Mouse (Mus musculus): ENCODE measurements around the gene Stk40.

The Stk40 gene

GRCm38 (mm10) chr4:126097711-126098253, 6.0 kb upstream of the Stk40 start:
- no peak for ATAC-seq (ENCODE audit: low TSS enrichment)

- ATAC-seq (ENCODE audit: low TSS enrichment) = no peak
Observed at GRCm38 (mm10) chr4:126099365-126099764, 4.4 kb upstream of the Stk40 start.

GRCm38 (mm10) chr4:126100764-126101163, 3.0 kb upstream of the Stk40 start:
- ATAC-seq (ENCODE audit: low TSS enrichment) = no peak

- peak; percentile 10 for ATAC-seq (ENCODE audit: low TSS enrichment)
Observed at GRCm38 (mm10) chr4:126102061-126102841, 1.5 kb upstream of the Stk40 start.

GRCm38 (mm10) chr4:126103057-126103581, 638 bp upstream of the Stk40 start:
- peak; percentile 66 for ATAC-seq (ENCODE audit: low TSS enrichment)

- no peak for ATAC-seq (ENCODE audit: low TSS enrichment)
Observed at GRCm38 (mm10) chr4:126104261-126105075, 711 bp downstream of the Stk40 start.

- ATAC-seq (ENCODE audit: low TSS enrichment) = no peak
Observed at GRCm38 (mm10) chr4:126105131-126105783, 1.5 kb downstream of the Stk40 start.

GRCm38 (mm10) chr4:126108061-126108740, 4.4 kb downstream of the Stk40 start:
- no peak for ATAC-seq (ENCODE audit: low TSS enrichment)

- ATAC-seq (ENCODE audit: low TSS enrichment) = 0 out of 2 replicates have a peak, but pooled peaks have one; percentile 7
Observed at GRCm38 (mm10) chr4:126109613-126110373, 6.0 kb downstream of the Stk40 start.

- ATAC-seq (ENCODE audit: low TSS enrichment) = peak; percentile 62
Observed at GRCm38 (mm10) chr4:126110374-126111152, 6.8 kb downstream of the Stk40 start.

GRCm38 (mm10) chr4:126111153-126111549, 7.4 kb downstream of the Stk40 start:
- ATAC-seq (ENCODE audit: low TSS enrichment) = no peak

- no peak for ATAC-seq (ENCODE audit: low TSS enrichment)
Observed at GRCm38 (mm10) chr4:126113243-126113642, 9.5 kb downstream of the Stk40 start.

- ATAC-seq (ENCODE audit: low TSS enrichment) = no peak
Observed at GRCm38 (mm10) chr4:126113943-126114342, 10.2 kb downstream of the Stk40 start.

GRCm38 (mm10) chr4:126115411-126115810, 11.7 kb downstream of the Stk40 start:
- ATAC-seq (ENCODE audit: low TSS enrichment) = no peak

- ATAC-seq (ENCODE audit: low TSS enrichment) = no peak
Observed at GRCm38 (mm10) chr4:126115871-126116521, 12.2 kb downstream of the Stk40 start.

GRCm38 (mm10) chr4:126117116-126117515, 13.4 kb downstream of the Stk40 start:
- ATAC-seq (ENCODE audit: low TSS enrichment) = no peak

- peak; percentile 80 for ATAC-seq (ENCODE audit: low TSS enrichment)
Observed at GRCm38 (mm10) chr4:126118651-126119050, 14.9 kb downstream of the Stk40 start.

- ATAC-seq (ENCODE audit: low TSS enrichment) = no peak
Observed at GRCm38 (mm10) chr4:126119051-126119450, 15.3 kb downstream of the Stk40 start.

GRCm38 (mm10) chr4:126120052-126120451, 16.3 kb downstream of the Stk40 start:
- ATAC-seq (ENCODE audit: low TSS enrichment) = no peak

All from frontal cortex, adult (tissue).